Mouse (Mus musculus) adrenal gland, postnatal 14 days (tissue): ENCODE results near the gene Glra2. TPM values are rescaled to one million over a fixed set of nuclear protein-coding genes. Genes with fewer than 3 reads are reported as not detected.
"Not testable (repeated sequence)": the region's sequence is repeated elsewhere in the genome, so short reads cannot be mapped to it uniquely, and the experiment has no call there.

ENCODE experiments used
- DNase-seq: peaks from one replicate; pipeline ENCODE4 v3.0.0; 2021; ENCODE audit warnings: mixed read lengths
- long read RNA-seq, 2 experiments: library from polyadenylated mRNA; stranded (forward); transcript quantifications; one replicate each; pipeline ENCODE4 v2.0.0; 2021
- total RNA-seq: library from RNA; stranded (reverse); gene quantifications from 2 replicates; pipeline ENCODE4 v1.2.3, GENCODE M21; 2021

The Glra2 gene
- total RNA-seq: not detected in 2 replicates
- long read RNA-seq, experiment 1: 0 reads
- long read RNA-seq, experiment 2: 0 reads

DNA sequence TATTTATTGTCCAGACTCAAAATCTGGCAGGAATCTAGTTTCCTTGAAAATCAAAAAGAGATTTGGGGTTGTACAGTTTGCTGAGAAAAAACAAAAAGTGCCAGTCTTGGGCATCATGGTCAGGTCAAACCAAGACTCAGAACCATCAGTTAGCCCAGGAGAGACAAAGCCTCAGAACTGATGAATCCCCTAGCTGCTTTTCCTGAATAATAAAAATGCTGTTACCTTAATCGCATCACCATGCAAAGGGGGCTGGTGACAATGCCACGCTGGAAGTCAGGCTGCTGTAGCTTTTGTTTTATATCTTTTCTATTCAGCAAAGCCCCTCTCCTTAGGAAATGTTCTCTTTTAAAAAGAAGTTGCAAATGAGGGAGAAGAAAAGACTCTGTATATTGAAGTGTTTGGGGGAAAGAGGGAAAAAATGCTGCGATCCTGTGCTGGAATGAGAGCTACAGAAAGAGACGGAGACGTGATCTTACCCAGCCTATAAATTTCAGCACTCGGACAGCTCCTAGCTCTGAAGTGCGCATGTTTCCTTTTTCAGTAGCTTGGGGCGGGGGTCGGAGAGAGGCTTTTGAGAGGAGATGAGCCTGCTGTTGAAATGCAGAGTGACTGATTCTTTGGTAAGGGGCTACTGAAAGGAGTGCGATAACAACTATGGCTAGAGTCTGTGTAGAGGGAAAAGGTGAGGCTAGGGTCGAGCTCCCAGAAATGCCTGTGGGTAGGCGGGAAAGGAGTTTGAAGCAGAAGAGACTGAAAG lies at the start of gene Glra2:
TSS of gene Glra2 (minus strand) at position 455 of the 760 bp plus-strand sequence.
- peak; percentile 24 for DNase-seq

DNA sequence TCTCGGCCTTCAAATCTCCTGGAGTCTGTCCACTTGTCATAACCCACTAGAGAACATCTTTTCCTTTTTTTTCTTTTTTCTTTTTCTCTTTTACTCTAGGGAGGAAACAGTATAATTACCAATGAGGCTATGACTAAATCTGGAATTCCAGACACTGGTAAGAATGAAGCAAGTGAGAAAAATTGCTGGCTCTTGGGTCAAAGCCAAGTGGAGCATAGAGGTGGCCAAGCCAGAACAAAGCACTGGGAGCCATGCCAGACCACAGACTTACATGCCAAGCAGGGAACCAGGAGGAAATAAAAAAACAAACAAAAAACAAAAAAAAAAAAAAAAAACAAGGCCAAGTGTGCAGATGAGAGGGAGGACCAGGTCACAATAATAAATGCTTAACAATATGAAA lies 35.6 kb upstream of the Glra2 start:
- peak; percentile 78 for DNase-seq

DNA sequence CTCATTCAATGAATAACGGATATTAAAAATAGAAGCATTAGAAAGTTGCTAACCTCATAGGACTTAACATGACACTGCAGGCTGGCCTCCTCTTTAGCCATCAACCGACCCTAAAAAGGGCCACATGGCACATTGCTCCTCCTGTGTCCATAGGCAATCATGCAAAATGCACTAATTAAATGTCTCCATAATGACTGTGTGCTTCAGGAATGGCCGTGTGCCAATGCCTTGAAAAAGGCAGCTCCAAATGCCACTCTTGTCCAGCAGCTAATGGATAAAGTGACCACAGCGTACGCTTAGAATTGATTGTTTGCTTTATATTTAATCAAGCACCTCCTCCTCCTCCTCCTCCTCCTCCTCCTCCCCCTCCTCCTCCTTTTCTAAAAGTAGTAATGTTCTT lies 17.4 kb upstream of the Glra2 start:
- no peak for DNase-seq

DNA sequence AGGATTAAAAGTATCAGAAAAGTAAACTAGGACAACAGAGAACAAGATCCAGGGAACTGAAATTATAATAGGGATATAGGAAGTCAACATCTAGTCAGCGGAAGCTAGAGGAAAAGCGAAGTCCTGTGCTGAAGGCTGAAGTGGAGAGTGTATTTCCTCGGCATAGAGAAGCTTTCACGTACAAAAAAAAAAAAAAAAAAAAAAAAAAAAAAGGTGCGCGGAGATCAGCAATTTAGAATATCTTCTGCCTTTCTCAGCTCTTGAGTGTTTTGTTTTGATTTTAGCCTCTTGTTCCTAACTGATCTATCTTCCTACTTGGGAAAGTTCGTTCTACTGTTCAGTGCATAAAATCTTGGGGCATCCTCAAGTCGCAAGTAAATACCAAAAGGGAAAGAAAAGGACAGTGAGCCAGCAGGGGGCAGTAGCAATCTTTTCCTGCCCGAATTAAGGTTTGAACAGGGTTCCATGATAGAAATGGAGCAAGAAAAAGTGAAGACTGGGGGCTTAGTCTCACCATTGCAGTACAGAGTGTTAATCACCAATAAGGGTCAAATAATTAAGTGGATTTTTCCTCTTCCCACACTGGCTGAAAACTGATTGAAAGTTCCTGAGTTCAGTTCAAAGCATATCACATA lies 623 bp upstream of the Glra2 start:
- peak; percentile 50 for DNase-seq

DNA sequence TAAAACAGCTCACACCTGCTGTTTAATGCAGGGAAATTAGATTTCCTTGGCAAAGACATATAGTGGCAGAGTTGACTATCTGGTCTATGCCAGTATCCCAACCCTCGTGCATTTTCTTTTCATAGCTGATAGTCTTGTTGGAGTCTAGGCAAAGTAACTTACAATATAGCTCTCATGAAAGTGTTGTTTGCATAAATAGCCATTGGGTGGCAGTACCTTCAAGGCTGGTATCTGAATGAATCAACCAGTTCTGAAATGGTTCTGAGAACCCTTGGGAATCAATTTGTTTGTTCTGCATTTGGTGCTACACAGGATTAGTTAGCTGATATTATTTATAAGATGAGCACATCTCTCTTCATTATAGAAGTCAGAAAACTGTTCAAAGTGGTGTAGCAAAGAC lies 133.6 kb downstream of the Glra2 start:
- DNase-seq: peak; percentile 4

DNA sequence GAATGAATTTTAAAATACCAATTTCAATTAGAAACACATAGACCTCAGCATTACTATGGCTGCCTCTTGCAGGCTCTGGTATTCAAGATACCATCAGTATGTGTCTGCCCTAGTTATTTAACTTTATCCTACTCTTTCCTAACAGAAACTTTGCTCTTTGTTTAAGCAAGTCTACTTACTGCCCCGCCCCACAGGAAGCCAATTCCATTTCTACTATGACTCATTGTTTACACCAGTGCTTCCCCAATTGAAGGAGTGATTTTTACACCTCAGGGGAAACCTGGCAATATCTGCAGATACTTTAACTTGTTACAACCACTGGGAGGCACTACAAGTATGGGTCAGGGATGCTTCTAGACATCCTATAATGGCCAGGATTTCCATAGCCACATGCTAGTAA lies 136.0 kb downstream of the Glra2 start:
- no peak for DNase-seq

DNA sequence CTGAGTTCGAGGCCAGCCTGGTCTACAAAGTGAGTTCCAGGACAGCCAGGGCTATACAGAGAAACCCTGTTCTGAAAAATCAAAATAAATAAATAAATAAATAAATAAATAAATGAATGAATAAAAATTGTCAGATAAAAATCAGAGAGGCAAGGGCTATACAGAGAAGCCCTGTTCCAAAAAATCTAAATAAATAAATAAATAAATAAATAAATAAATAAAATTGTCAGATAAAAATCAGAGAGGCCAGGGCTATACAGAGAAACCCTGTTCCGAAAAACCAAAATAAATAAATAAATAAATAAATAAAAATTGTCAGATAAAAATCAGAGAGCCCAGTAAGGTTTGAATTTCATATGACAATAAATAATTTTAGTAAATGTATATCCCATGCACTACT lies 144.2 kb downstream of the Glra2 start:
- not testable (repeated sequence) for DNase-seq

DNA sequence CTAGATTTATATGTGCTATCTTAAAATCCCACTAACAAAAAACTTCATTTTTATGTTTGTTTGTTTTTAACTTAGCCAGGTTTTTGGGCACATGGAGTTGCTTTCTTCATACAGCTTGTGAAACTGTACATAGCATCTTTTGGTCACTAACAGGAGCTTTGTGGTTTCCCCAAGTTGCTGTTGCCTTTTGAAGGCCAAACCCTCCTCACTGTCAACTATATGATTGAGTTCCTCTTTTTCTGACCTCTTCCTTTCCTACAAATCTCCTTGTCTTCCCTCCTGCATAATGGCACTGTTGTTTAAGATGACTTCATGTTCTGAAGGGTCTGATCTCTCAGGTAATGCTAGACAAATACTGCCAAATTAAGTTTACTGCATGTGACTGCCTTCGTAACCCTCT lies 170.6 kb downstream of the Glra2 start:
- DNase-seq: no peak

DNA sequence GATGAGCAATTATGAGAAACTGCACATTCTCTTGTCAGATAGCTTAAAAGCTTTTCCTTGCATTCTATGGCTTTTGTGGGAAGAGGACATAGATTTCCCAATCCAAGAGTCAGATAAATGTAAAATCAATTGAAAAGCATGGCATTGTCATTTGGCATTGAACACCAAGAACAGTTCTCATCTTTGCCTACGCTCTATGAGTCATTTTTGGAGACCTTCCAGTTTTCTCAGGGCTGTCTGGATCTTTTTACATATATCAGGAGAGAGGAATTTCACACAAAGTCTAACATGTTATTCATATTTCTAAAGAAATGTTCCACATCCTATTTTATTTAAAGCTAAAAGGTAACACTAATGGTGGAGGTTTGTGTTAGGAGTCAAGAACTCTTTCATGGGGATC lies 223.0 kb downstream of the Glra2 start:
- DNase-seq: no peak
